Mouse (Mus musculus) thymus, adult 18-20 months (tissue): ENCODE measurements around the gene Tmem51.
"Not testable (repeated sequence)": the region's sequence is repeated elsewhere in the genome, so short reads cannot be mapped to it uniquely, and the experiment has no call there.

ENCODE experiments used
- DNase-seq, 2 experiments: peaks; one replicate each; pipeline ENCODE4 v3.0.0; 2022; ENCODE audit warnings: mixed read lengths in 2 of 2

The Tmem51 gene

DNA sequence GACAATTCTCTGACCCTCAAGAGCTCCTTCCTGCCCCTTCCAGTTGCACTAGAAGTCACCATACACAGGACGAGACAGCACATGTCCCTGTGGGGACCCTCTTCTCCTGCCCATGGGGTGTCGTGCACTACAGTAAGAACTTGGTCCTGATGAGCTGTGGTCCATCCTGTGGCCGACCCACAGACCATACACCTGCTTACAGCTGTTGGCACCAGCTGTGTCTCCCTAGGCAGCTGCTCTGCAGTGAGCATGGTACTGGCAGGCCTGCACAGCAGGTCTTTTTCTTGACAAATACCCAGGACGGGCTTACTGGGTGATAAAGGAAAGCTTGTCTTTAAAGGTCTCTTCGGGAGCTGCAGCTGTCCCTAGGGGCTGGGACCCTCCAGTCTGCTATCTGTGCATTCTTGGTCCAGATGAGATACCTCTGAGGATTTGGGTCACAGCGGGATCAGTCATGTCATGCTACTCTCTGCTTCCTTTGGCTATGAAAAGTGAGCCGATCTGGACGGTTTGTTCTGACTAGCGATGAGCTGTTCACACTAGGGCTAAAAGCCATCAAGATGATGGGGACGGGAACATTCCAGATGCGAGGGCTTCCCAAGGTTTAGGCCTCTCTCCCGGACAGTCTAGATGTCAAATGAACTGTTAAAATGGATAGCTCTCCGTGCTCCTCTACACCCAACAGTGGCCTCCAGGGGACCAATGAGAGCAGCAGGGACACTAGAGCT is 24.8 kb downstream of the Tmem51 start:
- no peak for DNase-seq

DNA sequence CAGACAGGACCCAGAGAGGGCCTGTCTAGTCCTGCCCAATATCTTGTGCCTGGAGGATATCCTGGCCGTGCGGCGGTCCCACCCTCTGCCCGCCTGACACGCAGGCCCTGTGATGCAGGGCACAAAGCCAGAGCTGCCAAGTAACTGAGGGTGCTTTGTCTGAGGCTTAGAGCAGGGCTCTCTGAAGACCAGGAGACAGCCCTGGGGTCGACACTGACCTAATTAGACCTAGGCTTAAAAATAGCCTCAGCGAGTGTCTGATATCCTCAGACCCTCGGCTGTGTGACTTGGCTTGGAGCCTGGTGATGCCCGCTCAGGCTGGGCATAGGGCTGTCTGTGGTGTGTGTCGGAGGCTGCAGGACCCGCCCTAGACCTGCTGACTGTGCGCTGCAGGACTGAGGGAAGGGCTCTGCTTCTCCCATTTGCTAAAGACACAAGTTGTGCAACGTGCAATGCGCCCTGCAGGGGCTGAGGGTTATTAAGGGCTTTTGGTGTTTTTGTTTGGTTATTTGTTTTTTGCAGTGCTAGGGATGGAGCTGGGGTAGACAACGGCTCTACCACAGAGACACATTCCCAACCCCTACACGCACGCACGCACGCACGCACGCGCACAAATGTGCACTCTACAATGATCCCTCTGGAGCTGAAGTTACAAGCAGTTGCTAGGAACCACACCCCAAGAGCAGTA is 26.4 kb downstream of the Tmem51 start:
- no peak for DNase-seq

- DNase-seq = no peak
Measured at GRCm38 (mm10) chr4:142055600-142055999, 28.5 kb downstream of the Tmem51 start.

- no peak for DNase-seq
Measured at GRCm38 (mm10) chr4:142054580-142054979, 29.5 kb downstream of the Tmem51 start.

GRCm38 (mm10) chr4:142053661-142054448 is 30.2 kb downstream of the Tmem51 start:
- DNase-seq = no peak

- no peak for DNase-seq
Measured at GRCm38 (mm10) chr4:142053261-142053660, 30.8 kb downstream of the Tmem51 start.

DNA sequence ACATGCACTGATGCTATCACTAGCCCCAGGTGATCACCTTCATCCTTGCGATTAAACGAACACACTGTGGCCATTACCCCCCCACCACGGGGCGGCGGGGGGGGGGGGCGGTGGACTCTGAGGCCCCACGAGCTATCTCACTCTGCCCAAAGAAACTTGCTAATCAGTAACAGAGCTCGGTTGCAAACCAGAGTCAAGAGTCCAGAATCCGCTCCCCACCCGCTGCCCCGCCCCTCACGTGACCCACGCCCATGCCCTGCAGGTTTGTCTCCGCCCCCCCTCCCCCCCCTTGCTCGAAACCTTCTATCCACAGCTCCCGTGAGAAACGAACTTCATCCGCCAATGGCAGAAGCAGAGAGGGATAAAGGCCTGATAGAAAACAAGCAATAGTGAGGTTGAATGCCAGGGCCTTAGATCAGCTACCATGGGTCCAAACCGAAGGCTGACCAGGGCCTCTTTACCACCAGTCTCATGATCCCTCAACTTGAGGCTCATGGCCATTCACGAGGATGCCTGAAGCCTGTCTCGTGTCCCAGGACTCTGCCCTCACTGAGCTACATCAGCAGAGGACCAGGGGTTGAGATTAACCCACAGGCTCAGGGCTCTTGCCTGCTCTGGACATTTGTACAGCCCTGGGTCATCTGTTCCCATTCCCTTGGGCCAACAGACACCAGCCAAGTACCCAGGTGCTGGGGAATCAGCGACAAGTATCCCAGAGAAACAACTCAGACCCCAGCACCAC is 31.5 kb downstream of the Tmem51 start:
- DNase-seq = no peak

DNA sequence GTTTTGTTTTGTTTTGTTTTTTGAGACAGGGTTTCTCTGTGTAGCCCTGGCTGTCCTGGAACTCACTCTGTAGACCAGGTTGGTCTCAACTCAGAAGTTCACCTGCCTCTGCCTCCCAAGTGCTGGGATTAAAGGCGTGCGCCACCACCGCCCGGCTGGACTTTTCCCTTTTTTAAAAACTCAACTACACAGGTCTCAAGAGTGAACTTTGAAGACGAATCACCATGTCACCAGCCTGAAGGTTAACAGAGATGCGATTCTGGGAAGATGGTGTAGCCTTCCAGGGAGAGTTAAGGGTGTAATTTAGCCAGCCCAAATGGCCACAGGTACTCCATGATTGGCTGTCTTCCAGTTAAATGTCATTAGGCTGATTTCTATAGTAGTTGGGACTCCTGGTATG is 32.2 kb downstream of the Tmem51 start:
- DNase-seq = not testable (repeated sequence)

DNA sequence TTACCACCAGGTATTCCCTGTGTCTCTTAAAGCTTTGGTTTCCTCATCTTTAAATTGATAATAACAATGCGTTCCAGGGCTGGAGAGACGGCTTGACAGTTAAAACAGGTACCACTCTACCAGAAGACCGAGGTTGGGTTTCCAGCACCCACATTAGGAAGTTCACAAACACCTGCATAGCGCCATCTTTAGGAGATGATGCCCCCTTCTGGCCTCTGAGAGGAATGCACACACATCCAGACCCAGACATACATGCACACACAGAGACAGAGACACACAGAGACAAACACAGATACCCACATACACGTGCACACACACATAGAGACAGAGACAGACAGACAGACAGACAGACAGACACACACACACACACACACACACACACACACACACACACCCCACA is 34.1 kb downstream of the Tmem51 start:
- DNase-seq = no peak

DNA sequence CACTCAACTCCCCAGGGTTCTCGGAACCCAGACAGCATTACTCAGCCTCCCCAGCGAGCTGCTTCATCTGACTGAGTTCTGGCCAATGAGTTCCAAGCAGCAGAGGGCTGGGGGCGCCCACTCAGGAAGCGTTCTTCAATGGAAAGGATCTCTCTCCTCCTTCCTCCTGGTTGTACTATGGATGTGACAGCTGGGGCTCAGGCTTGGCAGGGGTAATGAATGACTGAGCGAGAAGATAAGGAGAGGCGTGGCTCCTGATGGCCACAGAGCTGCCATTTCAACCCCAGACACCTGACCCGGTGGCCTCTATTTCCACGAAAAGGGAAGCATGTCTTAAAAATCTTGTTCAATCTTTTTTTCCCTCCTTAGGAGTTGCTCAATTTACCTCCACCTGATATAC is 35.7 kb downstream of the Tmem51 start:
- DNase-seq = no peak

- DNase-seq = no peak
Measured at GRCm38 (mm10) chr4:142047005-142047404, 37.1 kb downstream of the Tmem51 start.

DNA sequence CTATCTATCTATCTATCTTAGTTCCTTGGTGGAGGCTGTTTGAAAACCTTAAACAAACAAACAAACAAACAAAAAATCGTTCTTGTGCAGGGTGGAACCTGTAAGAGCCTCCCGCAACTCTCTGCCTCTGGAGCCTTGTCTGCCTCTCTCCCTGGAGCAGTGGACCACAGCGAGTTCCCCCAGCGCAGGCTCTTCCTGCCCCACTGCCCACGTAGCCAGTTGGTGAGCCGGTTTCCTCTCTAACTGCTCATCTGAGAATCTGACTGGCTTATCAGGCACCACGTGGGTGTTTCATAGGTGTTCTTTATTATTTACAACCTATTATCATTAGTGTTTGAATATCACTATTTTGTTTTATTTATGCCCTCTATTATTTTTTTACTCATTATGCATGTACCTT is 37.6 kb downstream of the Tmem51 start:
- DNase-seq = no peak

GRCm38 (mm10) chr4:142045595-142046163 is 38.4 kb downstream of the Tmem51 start:
- no peak for DNase-seq

DNA sequence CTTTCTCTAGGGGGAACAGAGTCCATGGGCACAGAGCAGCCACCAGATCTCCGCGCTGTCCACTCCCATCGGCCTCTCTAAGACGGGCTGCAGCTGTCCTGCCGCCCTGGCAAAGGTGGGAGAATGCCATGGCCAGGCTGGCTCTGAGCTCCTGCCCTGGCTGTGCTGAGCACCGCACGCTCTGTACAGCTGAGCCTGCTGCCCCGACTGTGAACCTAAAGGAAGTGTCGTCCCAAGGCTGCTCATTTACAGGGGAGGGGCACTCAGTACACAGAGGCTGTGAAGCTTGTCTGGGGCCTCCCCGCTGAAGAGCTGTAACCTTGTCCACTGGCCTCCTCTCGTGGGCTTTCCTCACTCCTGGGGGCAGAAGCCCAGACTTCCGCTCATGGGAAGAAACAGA is 39.7 kb downstream of the Tmem51 start:
- no peak for DNase-seq

- no peak for DNase-seq
Measured at GRCm38 (mm10) chr4:142039662-142040353, 44.3 kb downstream of the Tmem51 start.

- DNase-seq = no peak
Measured at GRCm38 (mm10) chr4:142037897-142038296, 46.2 kb downstream of the Tmem51 start.

DNA sequence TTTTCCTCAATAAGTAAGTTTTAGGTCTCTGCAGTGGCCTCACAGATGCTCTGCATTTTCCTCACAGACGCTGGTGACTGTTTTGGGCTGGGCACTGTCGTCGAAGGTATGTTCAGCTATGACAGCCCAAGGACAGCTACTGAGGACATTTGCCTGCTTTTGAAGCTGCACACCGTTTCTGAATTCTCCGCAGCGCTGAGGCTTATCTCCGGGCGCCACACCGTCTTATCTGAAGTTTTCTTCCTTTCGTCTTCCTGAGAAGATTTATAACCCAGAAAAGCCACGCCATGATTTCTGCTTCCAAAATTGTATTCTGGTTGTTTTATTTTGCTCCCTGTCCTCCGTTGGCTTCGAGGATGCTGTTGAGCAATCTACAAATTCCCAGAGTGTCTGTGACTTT is 55.6 kb downstream of the Tmem51 start:
- no peak for DNase-seq

GRCm38 (mm10) chr4:142026965-142027364 is 57.1 kb downstream of the Tmem51 start:
- DNase-seq = no peak

- no peak for DNase-seq
Measured at GRCm38 (mm10) chr4:142024536-142024935, 59.6 kb downstream of the Tmem51 start.

GRCm38 (mm10) chr4:142023166-142023565 is 60.9 kb downstream of the Tmem51 start:
- no peak for DNase-seq

GRCm38 (mm10) chr4:142017686-142018085 is 66.4 kb downstream of the Tmem51 start:
- DNase-seq = no peak
